Mouse (Mus musculus): Measurements from ENCODE around the gene Stx2.

Stx2 gene

GRCm38 (mm10) chr5:129008412-129008826 is at the start of gene Stx2:
TSS of gene Stx2 (minus strand) at chr5:129008574.
- peak; percentile 86 to 87 for DNase-seq

- no peak for DNase-seq
Measured at GRCm38 (mm10) chr5:129054675-129055284, 46.4 kb upstream of the Stx2 start.

- DNase-seq, result no peak
Measured at GRCm38 (mm10) chr5:129052636-129053355, 44.4 kb upstream of the Stx2 start.

- DNase-seq, result no peak
Measured at GRCm38 (mm10) chr5:129051910-129052309, 43.5 kb upstream of the Stx2 start.

GRCm38 (mm10) chr5:129049372-129049771 is 41.0 kb upstream of the Stx2 start:
- DNase-seq, result peak; percentile 46 to 51

GRCm38 (mm10) chr5:129045641-129046580 is 37.5 kb upstream of the Stx2 start:
- no peak for DNase-seq

GRCm38 (mm10) chr5:129037739-129038138 is 29.4 kb upstream of the Stx2 start:
- no peak for DNase-seq

- no peak for DNase-seq
Measured at GRCm38 (mm10) chr5:129036678-129037077, 28.3 kb upstream of the Stx2 start.

- DNase-seq, result no peak
Measured at GRCm38 (mm10) chr5:129029131-129029723, 20.9 kb upstream of the Stx2 start.

- no peak for DNase-seq
Measured at GRCm38 (mm10) chr5:129026637-129027036, 18.3 kb upstream of the Stx2 start.

GRCm38 (mm10) chr5:129026171-129026570 is 17.8 kb upstream of the Stx2 start:
- no peak for DNase-seq

GRCm38 (mm10) chr5:129025725-129026124 is 17.4 kb upstream of the Stx2 start:
- no peak for DNase-seq

- no peak for DNase-seq
Measured at GRCm38 (mm10) chr5:129025048-129025447, 16.7 kb upstream of the Stx2 start.

GRCm38 (mm10) chr5:129020731-129021130 is 12.4 kb upstream of the Stx2 start:
- no peak for DNase-seq

GRCm38 (mm10) chr5:129020300-129020668 is 11.9 kb upstream of the Stx2 start:
- no peak for DNase-seq

- DNase-seq, result peak; percentile 97 to 98
Measured at GRCm38 (mm10) chr5:129019497-129020299, 11.3 kb upstream of the Stx2 start, which contains the start of gene Ran. TSS of gene Ran (plus strand) at chr5:129020069.

- DNase-seq, result peak; percentile 19 to 22
Measured at GRCm38 (mm10) chr5:129018782-129019489, 10.6 kb upstream of the Stx2 start.

- no peak for DNase-seq
Measured at GRCm38 (mm10) chr5:129016370-129016769, 8.0 kb upstream of the Stx2 start.

- DNase-seq, result no peak
Measured at GRCm38 (mm10) chr5:129015540-129015939, 7.2 kb upstream of the Stx2 start.

- no peak for DNase-seq
Measured at GRCm38 (mm10) chr5:129015020-129015419, 6.6 kb upstream of the Stx2 start.

- DNase-seq, result no peak
Measured at GRCm38 (mm10) chr5:129010937-129011336, 2.6 kb upstream of the Stx2 start.
